Mouse (Mus musculus) liver, postnatal 0 days (tissue): ENCODE results near the gene Tcf20.

ENCODE experiments used
- CTCF ChIP-seq: sonication (generic); IDR thresholded peaks from 2 replicates; pipeline ENCODE4 v1.5.1; 2016; ENCODE audit warnings: antibody characterized with exemption, low read depth
- EP300 ChIP-seq: IDR thresholded peaks from 2 replicates; pipeline ENCODE4 v1.6.1; 2016; ENCODE audit warnings: antibody characterized with exemption, low read depth, mild to moderate bottlenecking

DNA sequence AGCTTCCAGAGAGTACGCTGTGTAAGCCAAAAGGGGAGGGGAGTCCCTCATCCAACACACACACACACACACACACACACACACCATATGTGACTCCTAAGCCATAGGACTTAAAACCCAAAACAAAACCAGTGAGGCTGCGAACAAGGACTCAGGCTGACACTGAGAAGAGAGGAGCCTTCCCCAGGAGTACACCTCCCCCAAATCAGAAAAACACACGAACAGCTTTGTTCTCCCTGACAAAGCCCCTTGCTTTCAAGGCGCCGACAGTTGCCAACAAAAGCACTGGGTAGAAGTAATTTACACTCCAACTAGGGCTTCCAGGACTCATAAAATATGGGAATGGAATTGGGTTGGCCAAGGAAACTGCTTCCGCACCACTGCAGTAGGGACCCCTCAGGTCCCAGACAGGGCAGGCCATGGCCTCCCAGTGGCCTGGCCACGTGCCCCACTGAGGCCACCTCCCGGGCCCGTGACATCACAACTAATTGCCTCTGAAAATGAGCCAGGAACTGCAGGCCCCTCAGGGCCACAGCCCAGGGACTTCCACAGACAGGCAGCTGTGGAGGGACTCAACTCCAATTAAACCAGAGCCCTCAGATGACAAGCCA, 4.2 kb downstream of the Tcf20 start:
- TF ChIP-seq CTCF = no peak
- no peak for TF ChIP-seq EP300
